Mouse (Mus musculus) erythroblast, adult 5-6 weeks (primary cell): Measurements from ENCODE around the gene Pecr. TPM values are rescaled to one million over a fixed set of nuclear protein-coding genes. Genes with fewer than 3 reads are reported as not detected.
A peak's percentile ranks its signal among the peaks of the same experiment; 100 is the strongest.
"Not testable (repeated sequence)": the region's sequence is repeated elsewhere in the genome, so short reads cannot be mapped to it uniquely, and the experiment has no call there.

ENCODE experiments used
- ATAC-seq: replicated peaks from 2 replicates; pipeline ENCODE4 v1.8.0; 2016; ENCODE audit warnings: moderate number of reproducible peaks, mild to moderate bottlenecking, moderate TSS enrichment, inconsistent platforms; ENCODE audit not compliant: poor library complexity, low FRiP score, severe bottlenecking
- total RNA-seq, 2 experiments: library from RNA; stranded (forward) in 1 of 2; stranded (reverse) in 1 of 2; fragments of 150-400 nt in 1 of 2; fragments of 200-764, 138-1000 nt in 1 of 2; gene quantifications; 2 replicates each; pipeline versions ENCODE4 v1.2.3 to v1.2.4; 2015 to 2017; ENCODE audit warnings: low replicate concordance in 2 of 2

Gene Pecr
- total RNA-seq, 2 experiments from 2014 or later: 0.34 TPM; not detected in 1

GRCm38 (mm10) chr1:72239113-72239512 lies 45.0 kb downstream of the Pecr start:
- not testable (repeated sequence) for ATAC-seq

GRCm38 (mm10) chr1:72238016-72238580 lies 46.0 kb downstream of the Pecr start:
- no peak for ATAC-seq

- no peak for ATAC-seq
Measured at GRCm38 (mm10) chr1:72237007-72237775, 46.9 kb downstream of the Pecr start.

GRCm38 (mm10) chr1:72236363-72237006 lies 47.6 kb downstream of the Pecr start:
- ATAC-seq: peak; percentile 64; the same call in 1 of the 2 replicates

- ATAC-seq: not testable (repeated sequence)
Measured at GRCm38 (mm10) chr1:72232592-72232991, 51.5 kb downstream of the Pecr start.

GRCm38 (mm10) chr1:72228974-72229373 lies 55.1 kb downstream of the Pecr start:
- ATAC-seq: no peak

- no peak for ATAC-seq
Measured at GRCm38 (mm10) chr1:72227546-72227945, 56.6 kb downstream of the Pecr start.

- ATAC-seq: no peak
Measured at GRCm38 (mm10) chr1:72226887-72227481, 57.1 kb downstream of the Pecr start.

- ATAC-seq: peak; percentile 39
Measured at GRCm38 (mm10) chr1:72226172-72226886, 57.8 kb downstream of the Pecr start.

- peak; percentile 97 for ATAC-seq
Measured at GRCm38 (mm10) chr1:72225720-72226171, 58.4 kb downstream of the Pecr start.

- no peak for ATAC-seq
Measured at GRCm38 (mm10) chr1:72225054-72225718, 58.9 kb downstream of the Pecr start.

GRCm38 (mm10) chr1:72220008-72220407 lies 64.1 kb downstream of the Pecr start:
- no peak for ATAC-seq

GRCm38 (mm10) chr1:72219116-72219515 lies 65.0 kb downstream of the Pecr start:
- no peak for ATAC-seq

GRCm38 (mm10) chr1:72218626-72219025 lies 65.5 kb downstream of the Pecr start:
- ATAC-seq: no peak

GRCm38 (mm10) chr1:72216761-72217160 lies 67.4 kb downstream of the Pecr start:
- ATAC-seq: no peak

- no peak for ATAC-seq
Measured at GRCm38 (mm10) chr1:72215174-72215573, 68.9 kb downstream of the Pecr start.

GRCm38 (mm10) chr1:72214470-72214961 lies 69.6 kb downstream of the Pecr start:
- no peak for ATAC-seq

- ATAC-seq: no peak
Measured at GRCm38 (mm10) chr1:72213954-72214353, 70.2 kb downstream of the Pecr start.
